Mouse (Mus musculus): ENCODE measurements around the gene Mpped2. TPM values are rescaled to one million over a fixed set of nuclear protein-coding genes. Genes with fewer than 3 reads are reported as not detected.
A peak's percentile ranks its signal among the peaks of the same experiment; 100 is the strongest.

The Mpped2 gene
- polyA plus RNA-seq, 1 experiment = 4.1 TPM

GRCm38 (mm10) chr2:106829420-106829819 is 136.4 kb downstream of the Mpped2 start:
- WGBS = 71% methylated on average over 4 of the region's 4 CpGs
- H3K27me3 ChIP-seq (replicated peaks; ENCODE audit: control insufficient read depth, insufficient read depth, low read length) = no peaks in the 10 kb centered on the region
- TF ChIP-seq CTCF (conservative IDR thresholded peaks at IDR 0.05; ENCODE audit: insufficient read depth, insufficient read length, low read depth, low read length) = no peak
- TF ChIP-seq POLR2A (IDR thresholded peaks at IDR 0.05; ENCODE audit: low read depth, low read length) = no peak

GRCm38 (mm10) chr2:106832577-106832976 is 139.5 kb downstream of the Mpped2 start:
- WGBS = 81% methylated on average over 2 of the region's 2 CpGs
- TF ChIP-seq POLR2A (IDR thresholded peaks at IDR 0.05; ENCODE audit: low read depth, low read length) = no peak
- no peak for TF ChIP-seq CTCF (conservative IDR thresholded peaks at IDR 0.05; ENCODE audit: insufficient read depth, insufficient read length, low read depth, low read length)
- Histone ChIP-seq H3K36me3 (ENCODE audit: control insufficient read depth, insufficient read depth, low read length) (no peaks in the 10 kb centered on the region), H3K27ac (ENCODE audit: insufficient read depth, low read depth, low read length) (no peak overlapping the region), H3K4me3 (ENCODE audit: insufficient read depth, low read depth, low read length) (no peak overlapping the region), H3K4me1 (ENCODE audit: control insufficient read depth, insufficient read depth, low read length) (no peaks in the 10 kb centered on the region), H3K27me3 (replicated peaks; ENCODE audit: control insufficient read depth, insufficient read depth, low read length) (no peaks in the 10 kb centered on the region)
- no peak for DNase-seq

More at GRCm38 (mm10) chr2:106829420-106829819, 136.4 kb downstream of the Mpped2 start:
- H3K27ac ChIP-seq (ENCODE audit: insufficient read depth, low read depth, low read length) = no peak overlapping the region
- no peak for DNase-seq
- no peak overlapping the region for H3K4me3 ChIP-seq (ENCODE audit: insufficient read depth, low read depth, low read length)
- H3K36me3 ChIP-seq (ENCODE audit: control insufficient read depth, insufficient read depth, low read length) = no peaks in the 10 kb centered on the region
- H3K4me1 ChIP-seq (ENCODE audit: control insufficient read depth, insufficient read depth, low read length) = no peaks in the 10 kb centered on the region

- Histone ChIP-seq H3K4me1 (ENCODE audit: control insufficient read depth, insufficient read depth, low read length) (no peaks in the 10 kb centered on the region), H3K4me3 (ENCODE audit: insufficient read depth, low read depth, low read length) (no peak overlapping the region), H3K36me3 (ENCODE audit: control insufficient read depth, insufficient read depth, low read length) (no peaks in the 10 kb centered on the region), H3K27ac (ENCODE audit: insufficient read depth, low read depth, low read length) (no peak overlapping the region), H3K27me3 (replicated peaks; ENCODE audit: control insufficient read depth, insufficient read depth, low read length) (no peaks in the 10 kb centered on the region)
- 93% methylated on average over 5 of the region's 5 CpGs for WGBS
- DNase-seq = no peak
- no peak for TF ChIP-seq POLR2A (IDR thresholded peaks at IDR 0.05; ENCODE audit: low read depth, low read length)
Observed at GRCm38 (mm10) chr2:106833212-106833611, 140.1 kb downstream of the Mpped2 start.

DNA sequence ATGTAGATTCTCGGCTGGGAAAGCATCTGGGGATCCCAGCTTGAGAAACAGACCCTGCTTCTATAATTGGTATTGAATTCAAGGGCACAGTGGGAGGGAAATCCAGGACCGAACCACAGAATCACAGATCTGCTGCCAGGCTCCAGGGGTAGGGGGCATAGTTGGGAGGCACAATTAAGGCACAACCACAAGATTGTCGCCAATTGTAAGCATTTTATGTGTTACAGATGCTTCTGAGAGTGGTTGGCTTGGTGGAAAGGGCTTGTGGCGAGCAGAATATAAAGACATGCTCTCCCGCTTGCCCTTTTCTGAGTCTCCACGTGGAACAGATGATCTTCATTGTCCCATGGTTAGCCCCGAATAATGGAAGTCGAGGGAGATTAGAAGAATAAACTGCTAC is 142.3 kb downstream of the Mpped2 start:
- 91% methylated on average over 8 of the region's 8 CpGs for WGBS
- DNase-seq = no peak

GRCm38 (mm10) chr2:106837241-106837640 is 144.2 kb downstream of the Mpped2 start:
- no peak for TF ChIP-seq POLR2A (IDR thresholded peaks at IDR 0.05; ENCODE audit: low read depth, low read length)
- no peak for TF ChIP-seq CTCF (conservative IDR thresholded peaks at IDR 0.05; ENCODE audit: insufficient read depth, insufficient read length, low read depth, low read length)
- no peak overlapping the region for H3K27ac ChIP-seq (ENCODE audit: insufficient read depth, low read depth, low read length)
- no peak for DNase-seq
- H3K27me3 ChIP-seq (replicated peaks; ENCODE audit: control insufficient read depth, insufficient read depth, low read length) = no peaks in the 10 kb centered on the region
- H3K36me3 ChIP-seq (ENCODE audit: control insufficient read depth, insufficient read depth, low read length) = no peaks in the 10 kb centered on the region
- 95% methylated on average over 4 of the region's 4 CpGs for WGBS
- no peak overlapping the region for H3K4me3 ChIP-seq (ENCODE audit: insufficient read depth, low read depth, low read length)
- H3K4me1 ChIP-seq (ENCODE audit: control insufficient read depth, insufficient read depth, low read length) = no peaks in the 10 kb centered on the region

More for the DNA sequence above, 142.3 kb downstream of the Mpped2 start:
- Histone ChIP-seq H3K4me1 (ENCODE audit: control insufficient read depth, insufficient read depth, low read length) (no peaks in the 10 kb centered on the region), H3K36me3 (ENCODE audit: control insufficient read depth, insufficient read depth, low read length) (no peaks in the 10 kb centered on the region), H3K4me3 (ENCODE audit: insufficient read depth, low read depth, low read length) (no peak overlapping the region), H3K27ac (ENCODE audit: insufficient read depth, low read depth, low read length) (no peak overlapping the region), H3K27me3 (replicated peaks; ENCODE audit: control insufficient read depth, insufficient read depth, low read length) (no peaks in the 10 kb centered on the region)
- TF ChIP-seq POLR2A (IDR thresholded peaks at IDR 0.05; ENCODE audit: low read depth, low read length) (no peak), CTCF (conservative IDR thresholded peaks at IDR 0.05; ENCODE audit: insufficient read depth, insufficient read length, low read depth, low read length) (no peak)

GRCm38 (mm10) chr2:106844147-106844546 is 151.1 kb downstream of the Mpped2 start:
- no peak for DNase-seq
- 57% methylated on average over 9 of the region's 9 CpGs for WGBS
- no peaks in the 10 kb centered on the region for H3K36me3 ChIP-seq (ENCODE audit: control insufficient read depth, insufficient read depth, low read length)
- no peak overlapping the region for H3K27ac ChIP-seq (ENCODE audit: insufficient read depth, low read depth, low read length)
- no peaks in the 10 kb centered on the region for H3K27me3 ChIP-seq (replicated peaks; ENCODE audit: control insufficient read depth, insufficient read depth, low read length)
- H3K4me3 ChIP-seq (ENCODE audit: insufficient read depth, low read depth, low read length) = no peak overlapping the region
- no peaks in the 10 kb centered on the region; the same call in 1 of the 2 replicates for H3K4me1 ChIP-seq (ENCODE audit: control insufficient read depth, insufficient read depth, low read length)
- no peak for TF ChIP-seq CTCF (conservative IDR thresholded peaks at IDR 0.05; ENCODE audit: insufficient read depth, insufficient read length, low read depth, low read length)
- no peak for TF ChIP-seq POLR2A (IDR thresholded peaks at IDR 0.05; ENCODE audit: low read depth, low read length)

DNA sequence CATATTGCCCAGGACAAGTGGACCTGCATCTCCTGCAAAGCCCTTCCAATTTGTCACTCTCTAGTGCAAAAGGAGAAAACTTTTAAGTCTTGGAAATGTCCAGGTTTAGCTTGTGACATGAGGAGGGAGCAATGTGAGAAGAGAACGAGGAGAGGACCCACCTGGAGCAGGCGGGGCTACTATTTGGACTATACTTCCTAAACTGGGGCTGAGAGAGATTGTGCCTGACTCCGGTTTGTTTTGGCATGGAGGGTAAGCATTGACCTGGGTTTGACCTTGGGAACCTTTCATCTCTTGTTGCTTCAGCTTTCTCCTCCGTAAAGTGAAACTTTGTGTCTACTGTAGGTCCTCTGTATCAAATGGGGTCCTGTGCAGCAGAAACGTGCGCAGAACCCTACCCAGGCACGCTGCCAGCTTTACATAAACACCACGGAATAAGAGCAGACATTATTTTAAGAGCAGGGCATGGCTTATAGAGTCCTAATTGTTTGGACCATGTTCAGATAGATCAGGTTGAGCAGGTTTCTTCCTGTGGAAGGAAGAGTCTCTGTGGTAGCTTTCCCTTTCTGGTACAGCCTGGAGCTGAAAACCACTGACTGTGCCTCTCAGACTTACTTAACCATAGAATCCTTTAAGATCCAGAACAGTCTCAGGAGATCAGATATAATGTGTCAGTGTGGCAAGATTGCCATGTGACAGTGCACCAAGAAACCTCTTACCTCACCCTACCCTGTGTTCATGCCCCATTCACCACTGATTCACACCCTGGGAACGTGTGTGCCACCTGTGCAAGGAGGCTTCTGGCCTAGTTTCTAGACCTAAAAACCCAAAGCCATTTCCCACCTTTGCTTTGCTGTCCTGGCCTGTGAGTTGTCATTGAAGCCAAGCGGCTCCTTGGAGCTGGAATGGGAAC is 152.0 kb downstream of the Mpped2 start:
- Histone ChIP-seq H3K27ac (ENCODE audit: insufficient read depth, low read depth, low read length) (peak overlapping the region; percentile 24; the same call in 1 of the 2 replicates), H3K27me3 (replicated peaks; ENCODE audit: control insufficient read depth, insufficient read depth, low read length) (no peaks in the 10 kb centered on the region), H3K4me3 (ENCODE audit: insufficient read depth, low read depth, low read length) (no peak overlapping the region), H3K36me3 (ENCODE audit: control insufficient read depth, insufficient read depth, low read length) (no peaks in the 10 kb centered on the region), H3K4me1 (ENCODE audit: control insufficient read depth, insufficient read depth, low read length) (no peaks in the 10 kb centered on the region; the same call in 1 of the 2 replicates)
- DNase-seq = no peak
- 57% methylated on average over 10 of the region's 10 CpGs for WGBS
- TF ChIP-seq POLR2A (IDR thresholded peaks at IDR 0.05; ENCODE audit: low read depth, low read length) (no peak), CTCF (conservative IDR thresholded peaks at IDR 0.05; ENCODE audit: insufficient read depth, insufficient read length, low read depth, low read length) (no peak)

Measured in kidney, adult 2 months (tissue).